Comparison of ENCODE assay signal across 8 mouse cellular contexts in genomic region chr4:46650086-46650753, GRCm38 (mm10). TPM values are rescaled to one million over a fixed set of nuclear protein-coding genes. Genes with fewer than 3 reads are reported as not detected.
DNase-seq lines count a peak whose midpoint lies in the region; ATAC-seq and TF ChIP-seq lines count a peak whose summit lies in the region.

TSS of gene Tbc1d2 (minus strand) at chr4:46650209.

- H3K36me3 ChIP-seq in limb, embryonic 14.5 days (ENCODE audit: control insufficient read depth, insufficient read depth, low read length) = no peaks in the 10 kb centered on the region
- H3K36me3 ChIP-seq in midbrain, embryonic 16.5 days (ENCODE audit: control insufficient read depth, insufficient read depth, low read length) = no peaks in the 10 kb centered on the region
- no peaks in the 10 kb centered on the region for H3K36me3 ChIP-seq in spleen, adult 2 months (ENCODE audit: control insufficient read depth, insufficient read depth, low read length)

- H3K27ac ChIP-seq in limb, embryonic 14.5 days (replicated peaks; ENCODE audit: low read depth, low read length) = peak within 1 kb of the TSS; percentile 81
- peak within 1 kb of the TSS; percentile 68 for H3K27ac ChIP-seq in midbrain, embryonic 16.5 days (ENCODE audit: low read length)
- peak within 1 kb of the TSS; percentile 86 for H3K27ac ChIP-seq in spleen, adult 2 months (ENCODE audit: insufficient read depth, low read length)

- H3K4me3 ChIP-seq in limb, embryonic 14.5 days (replicated peaks; ENCODE audit: low read length) = peak within 1 kb of the TSS; percentile 64
- H3K4me3 ChIP-seq in midbrain, embryonic 16.5 days (ENCODE audit: low read depth, low read length) = peak within 1 kb of the TSS; percentile 86
- peak within 1 kb of the TSS; percentile 88 for H3K4me3 ChIP-seq in spleen, adult 2 months (ENCODE audit: extremely low read depth, insufficient read depth, insufficient read length)

- peak; percentile 45; the same call in 1 of the 2 replicates for TF ChIP-seq CTCF in brain, embryonic 14.5 days (IDR thresholded peaks at IDR 0.05; ENCODE audit: borderline replicate concordance, extremely low read depth, insufficient read depth, insufficient read length)
- TF ChIP-seq CTCF in spleen, adult 2 months (IDR thresholded peaks at IDR 0.05; ENCODE audit: extremely low read depth, insufficient read depth, insufficient read length, insufficient replicate concordance) = no peak; the same call in 1 of the 2 replicates

- TF ChIP-seq POLR2A in brain, embryonic 14.5 days (IDR thresholded peaks at IDR 0.05; ENCODE audit: borderline replicate concordance, extremely low read depth, insufficient read depth, insufficient read length, poor library complexity, severe bottlenecking) = peak; percentile 22; the same call in 1 of the 2 replicates
- 0 out of 2 replicates have a peak, but pooled peaks have one; percentile 23 for TF ChIP-seq POLR2A in limb, embryonic 14.5 days (IDR thresholded peaks at IDR 0.05; ENCODE audit: borderline replicate concordance, extremely low read depth, insufficient read depth, insufficient read length)
- peak; percentile 52 for TF ChIP-seq POLR2A in spleen, adult 2 months (IDR thresholded peaks at IDR 0.05; ENCODE audit: low read depth, low read length)

- no peaks in the 10 kb centered on the region for H3K9me3 ChIP-seq in limb, embryonic 14.5 days (ENCODE audit: control insufficient read depth, low read length)
- no peaks in the 10 kb centered on the region for H3K9me3 ChIP-seq in midbrain, embryonic 16.5 days (replicated peaks; ENCODE audit: control insufficient read depth, low read length, poor library complexity, severe bottlenecking)

- peaks cover 6% of the 10 kb centered on the region; the same call in 1 of the 2 replicates for H3K4me1 ChIP-seq in limb, embryonic 14.5 days (ENCODE audit: control insufficient read depth, insufficient read depth, low read length)
- H3K4me1 ChIP-seq in midbrain, embryonic 16.5 days (ENCODE audit: control insufficient read depth, insufficient read depth, low read length) = peaks cover 13% of the 10 kb centered on the region
- peaks cover 6% of the 10 kb centered on the region; the same call in 1 of the 2 replicates for H3K4me1 ChIP-seq in spleen, adult 2 months (ENCODE audit: control insufficient read depth, insufficient read depth, insufficient read length)

- peak within 1 kb of the TSS; percentile 85 for H3K4me2 ChIP-seq in limb, embryonic 14.5 days (replicated peaks; ENCODE audit: low read depth, low read length, severe bottlenecking)
- peak within 1 kb of the TSS; percentile 96 for H3K4me2 ChIP-seq in midbrain, embryonic 16.5 days (ENCODE audit: low read length)

- peak within 1 kb of the TSS; percentile 69 for H3K9ac ChIP-seq in limb, embryonic 14.5 days (ENCODE audit: low read depth, low read length, severe bottlenecking)
- H3K9ac ChIP-seq in midbrain, embryonic 16.5 days (ENCODE audit: low read depth, low read length) = peak within 1 kb of the TSS; percentile 68

- H3K27me3 ChIP-seq in limb, embryonic 14.5 days (ENCODE audit: control insufficient read depth, insufficient read depth, low read length) = peaks cover 17% of the 10 kb centered on the region; the same call in 1 of the 2 replicates
- H3K27me3 ChIP-seq in midbrain, embryonic 16.5 days (ENCODE audit: control insufficient read depth, insufficient read depth, low read depth, low read length) = peaks cover 27% of the 10 kb centered on the region
- H3K27me3 ChIP-seq in spleen, adult 2 months (ENCODE audit: control insufficient read depth, insufficient read depth, low read length) = no peaks in the 10 kb centered on the region; the same call in 1 of the 2 replicates

- peak; percentile 93 for DNase-seq in 416B (ENCODE audit: low read depth)
- DNase-seq in brain, embryonic 14.5 days (ENCODE audit: low read depth) = peak; percentile 96
- peak; percentile 90 to 95 for DNase-seq in heart, adult 9 months (ENCODE audit: low spot score in 2 of 2)
- DNase-seq in kidney, adult 9 months = peak; percentile 98
- peak; percentile 94 for DNase-seq in limb, embryonic 14.5 days (ENCODE audit: low spot score)
- peak; percentile 85 to 95 for DNase-seq in spleen, adult 2 months (ENCODE audit: low read depth in 1 of 2, low spot score in 2 of 2)

- peak; percentile 99 for ATAC-seq in erythroblast, adult 5-6 weeks (replicated peaks; ENCODE audit: low FRiP score, poor library complexity, severe bottlenecking)
- ATAC-seq in limb, embryonic 14.5 days (ENCODE audit: low FRiP score, low read depth) = peak; percentile 96
- ATAC-seq in midbrain, embryonic 16.5 days = peak; percentile 97

- WGBS in limb, embryonic 14.5 days = 0% methylated on average over 64 of the region's 69 CpGs
- under 1% methylated on average over 67 of the region's 69 CpGs for WGBS in midbrain, embryonic 16.5 days
- WGBS in spleen, adult 2 months = under 1% methylated on average over 68 of the region's 69 CpGs

RNA-seq across cellular contexts. Expression of gene Tbc1d2, which starts in this region (rescaled TPM):
- polyA plus RNA-seq in brain, embryonic 14.5 days (2012; rRNA removed) = 1.3 and 1.4 TPM in 2 replicates
- 0.84 and 1.5 TPM in 2 replicates for total RNA-seq in erythroblast, adult 5-6 weeks (2015; ENCODE audit: low replicate concordance)
- 3.2 and 3.9 TPM in 2 replicates for total RNA-seq in erythroblast, adult 5-6 weeks (2017; ENCODE audit: low replicate concordance)
- 2.1 and 2.3 TPM in 2 replicates for polyA plus RNA-seq in limb, embryonic 14.5 days (2012; rRNA removed)
- 1.5 and 1.9 TPM in 2 replicates for polyA plus RNA-seq in limb, embryonic 14.5 days (2014; fragmentation: Nextera tagmentation; extraction: Ambion mirVana)
- polyA plus RNA-seq in midbrain, embryonic 16.5 days (2015; fragmentation: Nextera tagmentation; extraction: Ambion mirVana) = 0.65 and 0.82 TPM in 2 replicates
- polyA plus RNA-seq in spleen, adult 2 months (2012; rRNA removed) = 1.0 and 1.6 TPM in 2 replicates

Comparison
In these comparisons a context has a peak if more than half of its experiments do, and no peak if none do; other contexts are left out.
1. Peak in every context shown above with its lines: DNase-seq, ATAC-seq, H3K4me3 ChIP-seq and H3K27ac ChIP-seq.
2. Peak in ATAC-seq, H3K4me3 ChIP-seq, H3K27ac ChIP-seq, H3K9ac ChIP-seq and H3K4me2 ChIP-seq in midbrain, embryonic 16.5 days; RNA of the gene not detected or under 1 TPM.